Mouse (Mus musculus): Measurements from ENCODE around the gene Ube2n. TPM values are rescaled to one million over a fixed set of nuclear protein-coding genes. Genes with fewer than 3 reads are reported as not detected.

The Ube2n gene
- polyA plus RNA-seq, 1 experiment from 2014 or later: 439 TPM

DNA sequence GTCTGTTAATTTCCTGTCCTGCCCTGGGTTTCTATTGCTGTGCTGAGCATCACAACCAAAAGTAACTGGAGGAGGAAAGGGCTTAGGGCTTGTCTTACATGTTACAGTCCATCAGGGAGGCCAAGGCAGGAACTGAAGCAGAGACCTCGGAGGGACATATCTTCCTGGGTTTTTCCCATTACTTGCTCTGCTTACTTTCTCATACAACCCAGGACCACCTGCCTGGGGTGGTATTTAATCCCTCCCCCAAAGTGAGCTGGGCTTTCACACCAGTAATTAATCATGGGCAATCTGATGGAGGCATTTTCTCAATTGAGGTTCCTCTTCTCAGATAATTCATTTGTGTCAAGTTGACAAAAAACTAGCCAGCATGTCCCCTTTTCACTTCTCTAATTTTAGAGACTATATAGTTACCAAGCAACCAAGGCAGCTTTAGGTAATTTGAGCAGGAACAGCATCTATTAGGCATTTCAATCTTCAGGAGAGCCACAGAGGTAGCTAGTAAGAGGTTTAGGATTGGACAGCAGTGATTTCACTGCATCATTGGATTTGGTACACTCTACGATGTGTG is 15.7 kb downstream of the Ube2n start:
- Histone ChIP-seq H3K4me2 (no peak overlapping the region), H3K4me1 (peaks cover 12% of the 10 kb centered on the region), H3K9me3 (no peaks in the 10 kb centered on the region), H3K27me3 (no peaks in the 10 kb centered on the region), H3K4me3 (replicated peaks) (no peak overlapping the region), H3K9ac (no peak overlapping the region), H3K36me3 (replicated peaks) (no peaks in the 10 kb centered on the region), H3K27ac (no peak overlapping the region)
- 56% methylated on average over 2 of the region's 2 CpGs for WGBS
- no peak for ATAC-seq (ENCODE audit: low FRiP score)

DNA sequence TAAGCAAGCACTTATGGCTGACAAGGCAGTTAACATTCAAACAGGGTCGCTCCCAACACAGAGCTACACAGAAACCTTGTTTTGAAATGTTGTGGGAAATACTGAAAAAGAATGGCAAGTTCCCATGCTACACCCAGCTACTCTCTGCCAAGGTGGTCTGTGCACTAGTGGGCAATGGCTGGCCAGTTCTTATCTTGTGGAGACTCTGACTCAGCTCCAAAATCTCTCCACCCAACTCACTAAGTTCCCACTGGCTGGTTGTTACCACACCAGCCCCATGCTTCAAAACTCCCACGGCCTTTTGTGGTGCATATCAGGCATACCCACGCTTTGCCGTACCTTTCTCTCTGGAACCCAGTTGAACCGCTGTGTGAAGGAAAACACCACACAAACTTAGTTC is 18.0 kb downstream of the Ube2n start:
- Histone ChIP-seq H3K27me3 (no peaks in the 10 kb centered on the region), H3K9ac (no peak overlapping the region), H3K4me3 (replicated peaks) (no peak overlapping the region), H3K4me2 (no peak overlapping the region), H3K4me1 (peaks cover 10% of the 10 kb centered on the region), H3K27ac (no peak overlapping the region), H3K36me3 (replicated peaks) (no peaks in the 10 kb centered on the region), H3K9me3 (no peaks in the 10 kb centered on the region)
- no peak for ATAC-seq (ENCODE audit: low FRiP score)
- 93% methylated on average over 5 of the region's 5 CpGs for WGBS

DNA sequence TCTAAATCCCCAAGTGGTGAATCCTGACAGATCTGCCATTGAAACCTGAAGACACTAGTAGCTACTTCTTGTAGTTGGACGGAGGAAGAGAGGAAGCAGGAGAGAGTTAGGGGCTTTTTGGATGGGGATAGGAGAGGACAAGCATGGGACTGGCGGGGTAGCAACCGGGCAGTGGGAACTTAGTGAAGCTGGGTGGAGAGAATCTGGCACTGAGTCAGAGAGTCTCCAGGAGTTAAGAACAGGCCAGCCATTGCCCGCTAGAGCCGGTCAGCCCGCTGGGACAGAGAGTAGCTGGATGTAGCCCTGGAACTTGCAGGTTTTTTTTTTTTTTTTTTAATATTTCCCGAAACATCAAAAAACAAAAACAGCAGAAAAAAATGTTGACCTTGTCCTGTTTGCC is 18.4 kb downstream of the Ube2n start:
- H3K9me3 ChIP-seq: no peaks in the 10 kb centered on the region
- no peak overlapping the region for H3K27ac ChIP-seq
- ATAC-seq (ENCODE audit: low FRiP score): no peak
- H3K4me1 ChIP-seq: peaks cover 10% of the 10 kb centered on the region
- no peak overlapping the region for H3K9ac ChIP-seq
- H3K27me3 ChIP-seq: no peaks in the 10 kb centered on the region
- H3K36me3 ChIP-seq (replicated peaks): no peaks in the 10 kb centered on the region
- no peak overlapping the region for H3K4me2 ChIP-seq
- WGBS: 92% methylated on average over 7 of the region's 7 CpGs
- no peak overlapping the region for H3K4me3 ChIP-seq (replicated peaks)

DNA sequence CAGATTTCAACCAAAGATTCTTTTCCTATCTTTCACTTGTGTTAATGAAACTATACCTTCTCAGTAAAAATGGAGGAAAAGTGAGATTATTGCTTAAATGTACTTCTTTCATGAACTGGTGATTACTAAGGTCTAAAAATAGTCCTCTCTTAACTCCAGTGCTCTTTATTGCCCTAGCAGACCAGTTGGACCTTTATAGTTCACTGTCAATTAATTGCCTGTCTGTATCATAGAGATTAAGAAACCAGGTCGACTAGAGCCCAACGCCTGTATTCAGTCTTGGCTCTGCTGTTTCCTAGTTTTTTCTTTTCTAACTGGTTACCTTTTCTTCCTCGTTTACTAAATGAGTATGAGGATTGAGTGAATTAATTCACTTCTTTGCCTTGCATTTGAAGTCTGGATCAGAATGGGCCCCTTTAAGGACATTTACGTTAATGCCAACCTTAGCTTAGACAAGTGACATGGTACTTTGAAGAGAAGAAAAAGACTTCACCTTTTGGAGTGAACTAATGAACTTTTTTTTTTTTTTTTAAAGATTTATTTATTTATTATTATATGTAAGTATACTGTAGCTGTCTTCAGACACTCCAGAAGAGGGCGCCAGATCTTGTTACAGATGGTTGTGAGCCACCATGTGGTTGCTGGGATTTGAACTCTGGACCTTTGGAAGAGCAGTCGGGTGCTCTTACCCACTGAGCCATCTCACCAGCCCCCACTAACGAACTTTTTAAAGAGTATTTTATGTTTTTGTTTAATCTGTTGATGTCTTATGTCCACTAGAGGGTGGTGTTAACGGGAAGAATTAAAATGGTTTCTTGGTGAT is 20.7 kb downstream of the Ube2n start:
- Histone ChIP-seq H3K9me3 (no peaks in the 10 kb centered on the region), H3K9ac (no peak overlapping the region), H3K4me1 (peaks cover 7% of the 10 kb centered on the region), H3K4me3 (replicated peaks) (no peak overlapping the region), H3K27ac (no peak overlapping the region), H3K27me3 (no peaks in the 10 kb centered on the region), H3K4me2 (no peak overlapping the region), H3K36me3 (replicated peaks) (no peaks in the 10 kb centered on the region)
- ATAC-seq (ENCODE audit: low FRiP score): no peak
- WGBS: 83% methylated on average over 8 of the region's 8 CpGs

DNA sequence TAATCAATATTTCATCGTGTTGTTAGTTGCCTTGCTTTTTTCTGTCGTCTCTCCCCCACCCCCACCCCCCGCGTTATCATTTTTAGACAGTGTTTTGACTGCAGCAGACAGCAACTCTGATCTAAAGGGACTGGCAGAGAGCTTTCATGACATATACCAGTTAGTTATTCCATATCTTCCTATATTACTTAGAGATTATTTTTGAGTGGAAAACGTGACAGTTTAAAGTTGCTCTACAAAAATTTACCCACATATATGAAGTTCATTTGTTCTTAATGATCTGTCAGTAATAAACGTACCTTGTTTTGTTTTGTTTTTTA is 21.2 kb downstream of the Ube2n start:
- Histone ChIP-seq H3K9me3 (no peaks in the 10 kb centered on the region), H3K27me3 (no peaks in the 10 kb centered on the region), H3K27ac (no peak overlapping the region), H3K9ac (no peak overlapping the region), H3K4me1 (0 out of 2 replicates have a peak, but pooled peaks cover 2% of the 10 kb centered on the region), H3K36me3 (replicated peaks) (no peaks in the 10 kb centered on the region), H3K4me2 (no peak overlapping the region), H3K4me3 (replicated peaks) (no peak overlapping the region)
- 93% methylated on average over 6 of the region's 6 CpGs for WGBS
- ATAC-seq (ENCODE audit: low FRiP score): no peak

DNA sequence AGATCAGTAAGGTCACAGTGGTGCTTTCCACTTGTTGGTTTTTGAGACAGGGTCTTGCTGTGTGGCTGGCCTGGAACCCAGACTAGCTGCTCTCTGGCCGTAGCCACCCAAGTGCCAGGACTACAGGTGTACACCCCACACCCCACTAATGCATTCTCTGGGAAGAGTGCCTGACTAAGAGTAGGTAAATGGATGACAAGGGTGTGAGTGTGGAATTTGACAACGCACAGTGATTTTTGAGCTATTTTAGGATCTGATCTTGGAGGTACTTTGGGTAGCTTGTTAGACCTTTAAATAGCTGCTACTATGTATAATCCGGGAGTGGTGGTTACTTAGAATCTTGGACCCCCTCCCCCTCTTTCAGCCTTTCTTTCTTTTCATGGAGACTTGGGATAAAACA is 24.3 kb downstream of the Ube2n start:
- no peak for ATAC-seq (ENCODE audit: low FRiP score)
- H3K27me3 ChIP-seq: no peaks in the 10 kb centered on the region
- H3K9ac ChIP-seq: no peak overlapping the region
- WGBS: 92% methylated on average over 3 of the region's 3 CpGs
- H3K9me3 ChIP-seq: no peaks in the 10 kb centered on the region
- no peak overlapping the region for H3K4me2 ChIP-seq
- no peak overlapping the region for H3K27ac ChIP-seq
- no peak overlapping the region for H3K4me3 ChIP-seq (replicated peaks)
- no peaks in the 10 kb centered on the region for H3K4me1 ChIP-seq
- H3K36me3 ChIP-seq (replicated peaks): peaks cover 5% of the 10 kb centered on the region; the same call in 1 of the 2 replicates

DNA sequence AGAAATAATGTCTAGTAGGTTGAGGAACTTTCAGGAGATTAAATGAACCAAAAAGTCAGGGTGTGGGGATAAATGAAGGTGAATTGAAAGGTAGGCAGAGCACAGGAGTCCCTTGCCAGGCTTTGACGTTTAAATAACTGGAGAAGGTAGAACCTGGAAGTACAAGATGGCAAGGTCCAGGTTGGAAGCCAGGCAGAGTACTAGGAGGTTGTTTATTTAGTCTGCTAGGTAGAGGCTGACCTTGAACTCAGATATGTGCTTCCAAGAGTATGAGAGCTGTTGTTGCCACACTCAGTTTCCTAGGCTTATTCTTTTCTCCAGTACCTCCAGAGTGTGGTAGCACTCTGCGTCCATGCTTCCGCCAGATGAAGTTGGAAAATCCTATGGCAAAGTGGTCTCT is 24.9 kb downstream of the Ube2n start:
- H3K27me3 ChIP-seq: no peaks in the 10 kb centered on the region
- no peak overlapping the region for H3K9ac ChIP-seq
- H3K27ac ChIP-seq: no peak overlapping the region
- H3K9me3 ChIP-seq: no peaks in the 10 kb centered on the region
- WGBS: 93% methylated on average over 3 of the region's 3 CpGs
- no peaks in the 10 kb centered on the region for H3K4me1 ChIP-seq
- H3K36me3 ChIP-seq (replicated peaks): peaks cover 8% of the 10 kb centered on the region
- no peak for ATAC-seq (ENCODE audit: low FRiP score)
- no peak overlapping the region for H3K4me2 ChIP-seq
- no peak overlapping the region for H3K4me3 ChIP-seq (replicated peaks)

DNA sequence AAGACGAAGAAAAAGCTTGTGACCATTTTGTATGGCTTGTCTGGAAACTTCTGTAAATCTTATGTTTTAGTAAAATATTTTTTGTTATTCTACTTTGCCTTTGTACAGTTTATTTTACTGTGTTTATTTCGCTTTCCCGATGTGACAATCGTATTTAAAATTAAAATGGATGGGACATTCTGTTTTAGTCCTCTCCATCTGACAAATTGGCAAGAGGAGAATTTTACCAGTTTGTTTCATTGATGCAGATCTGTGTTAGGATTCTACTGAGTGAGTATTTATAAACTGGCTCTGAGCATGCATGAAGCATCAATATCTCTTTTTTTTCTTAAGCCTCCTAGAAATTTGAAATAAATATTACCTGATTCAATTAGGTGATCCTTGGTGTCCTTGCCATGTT is 28.0 kb downstream of the Ube2n start:
- 95% methylated on average over 4 of the region's 4 CpGs for WGBS
- H3K4me1 ChIP-seq: no peaks in the 10 kb centered on the region
- no peak overlapping the region for H3K4me2 ChIP-seq
- no peaks in the 10 kb centered on the region for H3K9me3 ChIP-seq
- H3K36me3 ChIP-seq (replicated peaks): peaks cover 22% of the 10 kb centered on the region
- H3K27ac ChIP-seq: no peak overlapping the region
- H3K27me3 ChIP-seq: no peaks in the 10 kb centered on the region
- no peak overlapping the region for H3K9ac ChIP-seq
- H3K4me3 ChIP-seq (replicated peaks): no peak overlapping the region
- ATAC-seq (ENCODE audit: low FRiP score): no peak

DNA sequence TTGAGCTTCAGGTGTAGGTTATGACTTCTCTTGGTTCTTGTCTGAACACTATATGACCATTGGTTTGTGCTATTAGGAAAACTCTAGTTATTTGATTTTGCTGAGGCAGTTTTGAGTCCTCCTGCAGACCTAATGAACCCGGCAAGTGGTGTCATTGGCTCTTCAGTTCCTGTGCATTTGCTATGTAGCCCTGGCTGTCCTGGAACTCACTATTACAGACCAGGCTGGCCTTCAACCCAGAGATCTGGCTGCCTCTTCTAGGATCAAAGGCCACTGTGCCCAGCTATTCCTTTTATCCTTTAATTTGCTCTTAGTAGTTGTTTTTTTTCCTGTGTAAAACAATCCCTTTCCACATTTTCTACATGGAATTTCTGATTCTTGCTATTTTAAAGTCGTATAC is 28.4 kb downstream of the Ube2n start:
- Histone ChIP-seq H3K27me3 (no peaks in the 10 kb centered on the region), H3K27ac (no peak overlapping the region), H3K9ac (no peak overlapping the region), H3K9me3 (no peaks in the 10 kb centered on the region), H3K4me3 (replicated peaks) (no peak overlapping the region), H3K4me1 (no peaks in the 10 kb centered on the region), H3K4me2 (no peak overlapping the region), H3K36me3 (replicated peaks) (peaks cover 26% of the 10 kb centered on the region)
- ATAC-seq (ENCODE audit: low FRiP score): no peak
- 89% methylated on average over 2 of the region's 2 CpGs for WGBS

DNA sequence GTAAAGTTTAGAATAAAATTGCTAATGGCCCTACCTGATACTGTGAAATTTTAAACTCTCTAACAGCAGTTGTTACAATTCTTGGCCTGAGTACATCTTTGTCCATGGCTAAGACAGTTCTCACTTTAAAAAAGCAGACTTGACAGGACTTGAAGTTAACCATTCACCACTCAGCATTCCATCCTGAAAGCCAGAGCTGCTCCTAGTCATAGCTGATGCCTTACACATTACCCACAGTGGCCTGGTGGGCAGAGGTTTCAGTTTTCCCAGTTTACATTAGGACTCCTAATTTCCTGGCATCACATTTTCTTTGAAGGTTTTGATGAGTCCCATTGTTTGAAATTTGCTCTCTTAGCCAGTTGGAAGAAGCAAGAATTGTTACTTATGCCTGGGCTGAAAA is 29.1 kb downstream of the Ube2n start:
- no peaks in the 10 kb centered on the region for H3K4me1 ChIP-seq
- H3K9me3 ChIP-seq: no peaks in the 10 kb centered on the region
- no peak for ATAC-seq (ENCODE audit: low FRiP score)
- no peak overlapping the region for H3K27ac ChIP-seq
- no peak overlapping the region for H3K9ac ChIP-seq
- no peak overlapping the region for H3K4me3 ChIP-seq (replicated peaks)
- peaks cover 28% of the 10 kb centered on the region for H3K36me3 ChIP-seq (replicated peaks)
- no peaks in the 10 kb centered on the region for H3K27me3 ChIP-seq
- H3K4me2 ChIP-seq: no peak overlapping the region

DNA sequence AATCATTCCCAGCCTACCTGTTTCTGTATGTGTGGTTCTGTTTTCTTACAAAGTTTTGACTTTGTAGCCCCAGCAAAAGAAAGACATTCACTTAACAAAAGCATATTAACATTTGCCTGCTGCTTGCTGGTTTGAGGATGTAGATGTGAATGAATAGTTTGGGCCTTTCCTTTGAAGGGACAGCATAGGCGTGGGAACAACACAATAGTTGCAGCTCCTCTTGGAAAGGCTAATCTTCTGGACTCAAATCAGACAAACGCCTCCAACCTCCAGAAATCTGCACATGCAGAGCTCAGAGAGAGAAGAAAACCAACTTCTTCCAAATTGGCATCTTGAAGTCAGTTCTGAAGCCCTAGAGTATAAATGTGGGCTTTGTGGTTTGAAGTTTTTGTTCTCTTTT is 29.7 kb downstream of the Ube2n start:
- H3K4me2 ChIP-seq: no peak overlapping the region
- no peak overlapping the region for H3K27ac ChIP-seq
- no peaks in the 10 kb centered on the region for H3K27me3 ChIP-seq
- H3K36me3 ChIP-seq (replicated peaks): peaks cover 34% of the 10 kb centered on the region
- ATAC-seq (ENCODE audit: low FRiP score): no peak
- 70% methylated on average over 2 of the region's 2 CpGs for WGBS
- no peaks in the 10 kb centered on the region for H3K4me1 ChIP-seq
- no peaks in the 10 kb centered on the region for H3K9me3 ChIP-seq
- no peak overlapping the region for H3K9ac ChIP-seq
- H3K4me3 ChIP-seq (replicated peaks): no peak overlapping the region

DNA sequence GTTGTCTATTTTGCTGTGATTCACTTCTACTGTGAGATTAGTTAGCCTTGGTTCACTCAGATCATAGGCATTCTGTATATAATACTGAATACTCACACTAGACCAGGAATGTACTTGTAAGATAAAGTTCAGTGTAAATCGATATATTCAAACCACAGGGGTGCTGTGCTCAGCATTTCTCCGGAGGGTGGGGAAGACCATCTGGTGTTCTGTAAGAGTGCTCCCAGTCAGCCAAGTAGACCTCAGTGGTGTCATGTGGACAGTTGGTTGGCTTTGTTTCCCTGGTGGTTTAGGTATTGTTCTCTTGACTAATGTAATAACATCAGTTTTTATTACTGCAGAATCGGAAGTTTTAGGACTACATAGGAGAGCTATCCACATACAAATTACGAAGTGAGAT is 30.1 kb downstream of the Ube2n start:
- H3K9ac ChIP-seq: no peak overlapping the region
- H3K36me3 ChIP-seq (replicated peaks): peaks cover 38% of the 10 kb centered on the region
- H3K4me1 ChIP-seq: no peaks in the 10 kb centered on the region
- no peaks in the 10 kb centered on the region for H3K9me3 ChIP-seq
- 83% methylated on average over 4 of the region's 4 CpGs for WGBS
- H3K27me3 ChIP-seq: no peaks in the 10 kb centered on the region
- ATAC-seq (ENCODE audit: low FRiP score): no peak
- H3K4me3 ChIP-seq (replicated peaks): no peak overlapping the region
- no peak overlapping the region for H3K27ac ChIP-seq
- H3K4me2 ChIP-seq: no peak overlapping the region

DNA sequence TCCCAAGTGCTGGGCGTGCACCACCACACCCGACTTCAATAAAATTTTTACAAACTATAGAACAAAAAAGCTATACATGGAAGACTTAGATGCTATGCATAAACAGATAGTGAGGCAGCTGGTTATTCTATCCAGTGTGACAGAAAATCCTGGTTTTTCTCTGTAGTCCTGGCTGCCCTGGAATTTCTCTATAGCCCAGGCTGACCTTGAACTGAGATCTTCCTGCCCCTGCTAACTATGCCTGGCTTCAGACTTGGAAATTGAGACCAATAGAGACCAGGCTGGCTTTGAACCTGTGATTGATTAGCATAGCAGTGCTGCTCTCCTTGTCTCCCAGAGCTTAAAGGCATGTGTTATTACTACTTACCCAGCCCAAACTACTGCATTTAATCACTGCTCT is 31.2 kb downstream of the Ube2n start:
- H3K4me2 ChIP-seq: no peak overlapping the region
- ATAC-seq (ENCODE audit: low FRiP score): no peak
- no peak overlapping the region for H3K9ac ChIP-seq
- H3K27me3 ChIP-seq: no peaks in the 10 kb centered on the region
- H3K9me3 ChIP-seq: no peaks in the 10 kb centered on the region
- WGBS: 95% methylated on average over 2 of the region's 2 CpGs
- H3K4me3 ChIP-seq (replicated peaks): no peak overlapping the region
- no peaks in the 10 kb centered on the region for H3K4me1 ChIP-seq
- H3K27ac ChIP-seq: no peak overlapping the region
- peaks cover 44% of the 10 kb centered on the region for H3K36me3 ChIP-seq (replicated peaks)

Data from forebrain, embryonic 12.5 days (tissue).